Mouse (Mus musculus) thymus, adult 18-20 months (tissue): ENCODE data around the gene Ghrhr.

Experiments used
- DNase-seq, 2 experiments: peaks; one replicate each; pipeline ENCODE4 v3.0.0; 2022; ENCODE audit warnings: mixed read lengths in 2 of 2

The Ghrhr gene

DNA sequence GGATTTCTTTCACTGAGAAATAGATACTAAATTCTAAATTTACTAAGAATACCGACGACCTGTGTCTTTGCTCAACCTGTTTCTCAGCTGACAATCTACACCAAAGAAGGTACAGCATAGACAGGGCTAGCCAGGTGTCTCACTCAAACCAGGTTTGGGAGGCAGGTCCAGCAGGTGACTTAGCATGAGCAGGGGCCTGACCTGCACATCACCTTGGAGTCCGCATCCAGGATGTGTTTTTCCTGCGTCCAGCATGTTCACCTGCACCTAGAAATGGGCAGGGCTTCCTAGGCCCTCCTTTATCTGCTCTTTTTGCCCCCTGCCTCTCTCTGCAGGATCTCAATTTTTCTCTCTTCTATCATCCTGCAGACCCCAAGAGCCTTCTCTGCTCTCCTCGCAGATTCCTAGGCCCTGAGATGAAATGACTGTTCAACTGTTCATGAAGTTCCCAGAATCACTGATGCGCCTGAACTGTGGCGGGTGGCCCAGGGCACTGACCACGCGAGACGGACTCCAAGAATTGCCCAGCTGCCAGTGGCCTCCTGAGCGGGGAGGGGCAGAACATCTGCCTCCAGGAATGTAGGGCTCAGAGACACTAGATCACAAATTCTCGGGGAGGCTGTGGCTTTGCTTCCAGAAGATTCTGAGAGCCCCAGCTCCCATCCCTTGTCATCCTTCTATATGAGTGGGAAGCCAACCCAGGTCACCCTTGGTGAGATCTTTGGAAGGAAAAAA is 22.2 kb upstream of the Ghrhr start:
- no peak for DNase-seq

DNA sequence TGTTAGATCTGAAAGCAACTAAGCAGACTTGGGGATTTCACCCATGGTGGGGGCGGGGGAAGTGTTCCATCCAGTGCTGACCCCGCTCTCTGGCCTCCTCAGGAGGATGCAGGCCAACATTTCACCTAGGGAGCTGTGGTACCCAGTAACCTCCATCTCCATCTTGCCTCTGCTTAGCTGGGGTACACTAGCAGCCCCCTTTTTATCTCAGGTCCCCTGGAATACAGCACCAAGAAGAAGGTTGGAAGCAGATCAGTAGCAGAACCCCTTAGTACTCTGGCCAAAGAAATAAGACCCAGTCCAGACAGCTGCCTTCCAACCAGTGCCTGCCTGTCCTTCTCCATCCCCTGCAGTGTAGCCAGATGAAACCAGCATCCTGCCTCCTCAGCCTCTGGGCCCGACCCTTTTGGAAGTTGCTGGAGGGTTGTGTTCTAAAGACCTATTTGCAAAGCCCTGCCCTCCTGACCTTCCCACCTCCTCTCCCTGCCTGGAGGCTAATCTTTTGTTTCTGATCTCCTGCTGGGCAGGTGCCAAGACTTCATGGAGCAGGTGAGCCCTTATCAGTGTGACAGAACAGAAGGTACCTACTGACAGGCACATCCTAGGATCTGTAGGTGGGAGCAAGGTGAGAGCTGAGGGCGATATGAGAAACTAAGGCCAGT is 21.5 kb upstream of the Ghrhr start:
- DNase-seq: no peak

DNA sequence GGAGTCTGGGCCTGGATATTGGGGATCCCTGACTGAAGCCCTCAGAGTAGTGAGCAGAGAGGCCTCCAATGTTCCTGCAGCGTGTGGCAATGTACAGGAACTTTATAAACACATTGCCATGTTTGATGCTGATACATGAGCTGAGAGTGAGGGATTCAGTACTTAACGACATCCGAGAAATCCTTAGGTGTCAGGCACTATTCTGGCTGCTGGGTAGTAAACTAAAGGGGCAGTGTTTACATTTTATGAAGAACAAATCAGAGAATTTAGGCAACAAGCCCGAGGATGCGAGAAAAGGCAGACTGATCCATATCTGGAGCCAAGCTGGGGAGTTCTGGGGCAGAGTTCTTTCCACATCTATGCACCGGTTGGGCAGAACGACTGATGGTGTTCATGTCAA is 20.5 kb upstream of the Ghrhr start:
- no peak for DNase-seq

DNA sequence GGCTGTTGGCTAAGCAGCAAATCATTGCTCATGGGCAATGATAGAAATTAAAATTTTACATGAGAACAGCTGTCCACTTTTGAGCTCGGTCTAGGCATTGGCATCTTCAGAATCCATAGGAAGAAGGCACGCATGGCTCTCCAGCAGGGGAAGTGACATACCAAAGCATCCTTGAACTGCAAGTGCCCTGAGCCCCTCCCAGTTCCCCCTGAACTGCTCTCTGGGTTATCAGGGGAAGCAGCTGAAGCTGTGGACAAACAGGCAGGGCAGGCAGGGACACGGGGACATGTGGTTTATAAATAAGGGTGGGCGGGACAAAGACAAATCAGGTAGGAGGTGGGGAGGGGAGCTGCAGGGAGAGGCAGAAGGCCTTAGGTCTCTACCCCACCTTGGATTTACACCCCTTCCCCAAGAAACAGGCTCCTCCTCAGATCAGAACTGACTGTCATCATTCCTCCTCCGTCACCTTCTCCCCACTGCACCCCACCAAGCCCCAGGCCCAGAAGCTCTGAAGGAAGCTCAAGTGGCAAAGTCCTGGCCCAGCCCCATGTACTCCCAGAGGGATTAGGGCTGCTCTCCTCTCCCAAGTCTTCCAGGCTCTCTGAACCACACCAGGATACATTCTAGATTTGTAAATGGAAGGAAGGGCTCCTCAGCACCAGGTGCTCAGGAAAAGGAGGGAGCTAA is 19.9 kb upstream of the Ghrhr start:
- peak in 1 of 2 experiments; percentile 1 for DNase-seq

DNA sequence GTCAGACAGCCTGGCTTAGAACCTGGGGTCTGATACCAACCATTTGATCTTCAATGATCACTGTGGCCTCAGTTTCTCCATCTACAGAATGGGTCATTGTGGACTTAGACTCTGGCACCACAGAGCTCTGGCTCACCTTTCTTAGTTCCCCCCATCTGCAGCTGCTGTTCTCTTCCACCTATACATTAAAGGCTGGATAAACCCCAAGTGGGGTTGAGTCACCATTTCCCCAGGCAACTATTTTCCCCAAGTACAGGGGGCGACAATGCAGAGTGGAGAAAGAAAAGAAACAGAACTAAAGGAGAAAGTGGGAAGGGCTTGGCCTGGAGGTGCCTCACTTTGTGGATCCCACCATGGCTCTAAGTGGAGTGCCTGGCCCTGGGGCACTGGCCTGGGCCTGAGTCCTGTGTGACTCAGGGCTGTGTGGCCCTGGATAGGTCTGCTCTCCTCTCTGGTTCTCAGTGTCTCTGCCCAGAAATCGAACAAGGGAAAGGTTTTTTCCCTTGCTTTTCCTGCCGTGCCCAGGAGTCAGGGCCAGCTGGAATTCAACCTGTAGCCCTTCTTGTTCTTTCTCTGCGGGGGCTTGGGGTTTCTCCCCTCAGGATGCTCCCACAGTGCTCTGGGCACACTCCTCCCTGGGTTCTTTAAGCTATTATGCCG is 19.0 kb upstream of the Ghrhr start:
- DNase-seq: no peak

DNA sequence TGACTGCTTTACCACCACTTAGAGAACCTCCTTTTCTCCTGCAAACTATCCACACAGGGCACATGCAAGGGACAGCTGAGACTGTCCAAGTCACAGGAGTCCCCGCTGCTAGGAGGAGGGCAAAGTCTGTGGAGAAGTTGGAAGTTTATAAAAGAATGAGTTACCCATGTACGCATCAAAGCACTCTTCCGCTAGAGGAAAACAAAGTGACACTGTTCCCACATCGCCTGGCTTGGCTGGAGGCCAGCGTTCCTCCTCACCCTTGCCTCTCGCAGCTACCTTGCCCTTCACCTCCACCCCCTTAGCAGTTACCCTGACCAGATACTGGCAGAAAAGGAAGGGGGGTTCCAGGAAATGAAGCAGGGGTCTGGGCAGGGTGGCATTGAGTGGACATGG is 18.5 kb upstream of the Ghrhr start:
- peak in 1 of 2 experiments; percentile 2 for DNase-seq

DNA sequence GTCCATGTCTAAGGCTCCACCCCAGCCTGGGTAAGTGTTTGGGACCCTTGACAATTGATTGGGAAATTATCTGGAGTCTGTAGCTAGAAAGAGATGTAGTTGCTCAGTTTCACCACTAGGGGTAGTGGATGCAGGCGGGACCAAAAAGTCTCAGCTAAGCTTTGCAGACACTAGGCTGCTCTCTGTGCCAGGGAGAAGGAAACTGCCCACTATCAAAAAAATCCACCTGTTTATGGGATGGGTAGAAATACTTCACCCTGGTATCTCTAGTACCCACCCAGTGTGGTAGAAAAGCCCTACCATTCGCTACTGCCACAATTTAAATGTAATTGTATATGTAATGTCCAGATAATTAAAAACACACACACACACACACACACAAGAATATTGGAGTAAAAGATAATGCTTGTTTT is 17.4 kb upstream of the Ghrhr start:
- peak in 1 of 2 experiments; percentile 2 for DNase-seq

DNA sequence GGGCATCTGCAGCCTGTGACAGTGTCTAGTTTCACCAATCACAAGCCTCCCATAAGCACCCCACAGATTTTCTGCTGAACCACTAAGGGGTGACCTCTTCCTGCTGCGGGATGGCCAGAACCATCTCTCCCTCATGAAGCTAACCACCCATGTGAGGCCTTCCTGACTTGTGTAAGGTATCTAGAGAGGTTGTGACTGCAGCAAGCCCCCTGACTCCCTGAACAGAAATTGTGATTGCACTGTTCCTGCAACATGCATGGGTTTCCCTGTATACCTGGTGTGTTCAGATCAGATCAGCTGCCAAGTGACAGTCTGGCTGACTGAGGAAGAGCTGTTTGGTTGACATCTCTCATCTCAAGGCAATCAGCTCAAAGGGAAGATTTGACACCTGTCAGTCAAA is 13.4 kb upstream of the Ghrhr start:
- DNase-seq: no peak

DNA sequence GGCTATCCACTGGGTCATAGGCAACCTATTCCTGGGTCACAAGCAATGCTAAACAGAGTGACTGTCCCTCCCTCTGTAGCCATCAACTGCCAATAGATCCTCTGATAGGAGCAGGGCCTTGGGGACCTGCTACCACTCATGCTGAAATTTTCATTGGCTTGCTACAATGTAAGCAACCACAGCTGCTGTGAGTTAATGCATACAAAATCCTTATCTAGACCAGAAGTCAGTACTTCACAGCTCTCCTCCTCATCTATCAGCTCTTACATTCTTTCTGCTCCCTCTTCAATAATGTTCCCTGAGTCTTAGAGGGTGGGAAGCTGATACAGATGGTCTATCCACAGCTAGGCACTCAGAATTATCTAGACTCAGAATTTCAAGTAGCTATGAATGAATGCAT is 9.0 kb upstream of the Ghrhr start:
- no peak for DNase-seq

DNA sequence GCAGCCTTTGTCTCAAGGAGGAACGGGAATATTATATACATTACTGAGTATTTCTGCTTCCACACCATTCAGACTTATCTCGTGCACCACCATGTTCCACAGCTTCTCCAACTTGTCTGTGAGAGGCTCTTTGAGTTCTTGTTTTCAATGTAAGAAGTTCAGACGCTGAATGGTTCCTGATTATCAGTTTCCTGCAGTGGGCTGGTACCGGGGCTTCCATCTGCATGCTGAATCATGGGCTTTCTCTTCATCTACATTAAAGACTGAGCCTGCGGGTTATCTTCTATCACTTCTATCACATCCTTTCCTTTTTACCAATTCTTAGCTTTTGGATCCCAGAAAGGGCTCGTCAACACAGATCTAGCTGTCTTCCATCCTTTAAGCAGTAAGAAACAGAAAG is 5.3 kb upstream of the Ghrhr start:
- DNase-seq: no peak

DNA sequence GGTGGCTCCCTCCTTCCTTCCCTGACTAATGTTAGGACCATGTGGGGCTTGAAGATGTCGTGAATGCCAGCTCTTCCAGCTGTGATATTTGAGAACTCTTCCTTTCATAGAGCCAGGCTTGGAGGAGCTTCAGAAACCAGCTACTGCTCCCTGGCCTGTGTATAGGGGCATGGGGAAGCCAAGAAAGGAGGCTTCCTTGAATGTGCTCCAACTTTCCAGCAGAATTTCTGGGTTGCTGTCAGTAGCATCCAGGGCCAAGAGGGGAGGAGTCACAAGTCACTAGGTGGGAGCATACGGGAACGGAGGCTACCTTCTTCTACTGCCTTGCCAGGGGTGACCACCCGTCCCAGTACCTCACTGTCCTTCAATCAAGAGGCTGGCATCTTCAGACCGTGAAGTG is 416 bp downstream of the Ghrhr start:
- DNase-seq: no peak

DNA sequence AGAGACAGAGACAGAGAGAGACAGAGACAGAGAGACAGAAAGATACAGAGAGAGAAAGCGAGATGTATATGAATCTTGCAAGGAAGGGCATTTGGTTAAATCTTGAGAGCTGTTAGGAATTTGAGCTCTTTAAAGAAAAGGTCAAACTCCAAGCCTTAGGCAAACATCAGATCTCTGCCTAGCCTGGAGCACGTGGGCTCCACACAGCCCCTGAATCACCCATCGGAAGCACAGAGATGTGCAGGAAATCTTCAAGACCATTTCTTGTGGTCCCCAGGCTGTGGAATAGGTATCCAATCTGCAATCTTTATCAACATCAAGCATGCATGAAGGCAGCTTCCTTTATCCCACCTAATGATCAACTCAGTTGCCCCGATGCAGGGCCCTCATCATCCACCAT is 1.4 kb downstream of the Ghrhr start:
- no peak for DNase-seq

DNA sequence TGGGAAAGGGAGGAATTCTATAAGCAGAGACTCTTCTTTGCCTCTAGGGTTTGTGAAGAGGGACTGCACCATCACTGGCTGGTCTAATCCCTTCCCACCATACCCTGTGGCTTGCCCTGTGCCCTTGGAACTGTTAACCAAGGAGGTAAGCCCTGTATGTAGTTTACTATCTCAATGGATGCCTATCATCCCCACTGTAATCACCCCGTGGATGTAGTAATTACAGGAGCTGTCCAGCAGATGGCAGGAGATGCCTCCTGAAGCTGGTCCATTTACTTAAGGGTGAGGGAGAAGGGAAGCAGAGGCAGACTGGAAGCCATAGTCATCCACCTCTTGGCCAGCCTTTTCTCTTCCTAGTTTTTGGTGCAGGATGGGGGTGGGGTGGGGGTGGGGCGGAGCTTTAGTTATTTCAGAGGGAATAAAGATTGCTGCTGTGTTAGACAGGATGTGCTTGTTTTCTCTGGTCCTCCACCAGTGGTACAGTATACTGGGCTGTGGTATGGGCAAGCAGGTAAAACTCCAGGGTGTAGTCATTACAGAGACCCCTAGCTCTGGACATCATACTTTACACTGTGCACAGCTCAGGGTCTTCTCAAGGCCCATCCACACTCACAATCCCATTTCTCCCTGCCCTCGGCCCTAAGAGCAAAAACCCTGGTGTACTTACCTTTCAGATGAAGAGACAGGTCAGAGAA is 3.7 kb downstream of the Ghrhr start:
- DNase-seq: no peak

DNA sequence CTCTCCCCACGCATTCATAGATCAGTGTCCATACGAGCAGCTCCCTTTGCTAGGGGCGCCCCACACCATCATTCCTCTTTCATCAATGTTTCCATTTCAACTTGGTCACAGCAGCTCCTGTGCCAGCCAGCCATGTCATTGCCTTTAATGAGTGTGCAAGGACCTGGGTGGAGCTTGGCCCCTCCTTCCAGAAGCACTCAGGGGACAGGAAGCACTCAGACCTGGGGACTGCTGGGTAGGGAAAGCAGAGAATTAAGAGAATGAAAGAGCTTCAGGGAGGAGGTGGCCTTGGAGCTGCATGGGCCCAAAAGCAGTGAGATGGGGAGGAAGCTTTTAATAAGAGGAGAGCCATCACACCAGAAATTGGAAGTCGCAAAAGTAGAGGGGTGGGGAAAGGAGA is 5.9 kb downstream of the Ghrhr start:
- no peak for DNase-seq

DNA sequence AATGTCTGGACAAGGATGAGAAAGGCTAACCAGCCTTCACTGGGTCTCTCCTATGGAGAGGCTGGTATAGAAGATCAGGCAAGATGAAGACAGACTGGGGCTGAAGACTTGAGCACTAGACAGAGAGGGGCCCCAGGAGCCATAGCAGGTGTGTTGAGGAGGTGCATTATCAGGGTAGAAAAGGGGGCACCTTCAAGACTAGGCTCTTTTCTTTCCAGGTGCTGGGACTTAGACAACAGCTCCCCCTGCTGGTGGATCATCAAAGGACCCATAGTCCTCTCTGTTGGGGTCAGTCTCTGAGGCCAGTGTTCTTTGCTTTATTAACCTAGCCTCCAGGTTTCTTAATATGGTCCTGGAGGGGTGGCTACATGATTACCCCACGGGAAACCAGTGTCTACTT is 7.8 kb downstream of the Ghrhr start:
- DNase-seq: no peak

DNA sequence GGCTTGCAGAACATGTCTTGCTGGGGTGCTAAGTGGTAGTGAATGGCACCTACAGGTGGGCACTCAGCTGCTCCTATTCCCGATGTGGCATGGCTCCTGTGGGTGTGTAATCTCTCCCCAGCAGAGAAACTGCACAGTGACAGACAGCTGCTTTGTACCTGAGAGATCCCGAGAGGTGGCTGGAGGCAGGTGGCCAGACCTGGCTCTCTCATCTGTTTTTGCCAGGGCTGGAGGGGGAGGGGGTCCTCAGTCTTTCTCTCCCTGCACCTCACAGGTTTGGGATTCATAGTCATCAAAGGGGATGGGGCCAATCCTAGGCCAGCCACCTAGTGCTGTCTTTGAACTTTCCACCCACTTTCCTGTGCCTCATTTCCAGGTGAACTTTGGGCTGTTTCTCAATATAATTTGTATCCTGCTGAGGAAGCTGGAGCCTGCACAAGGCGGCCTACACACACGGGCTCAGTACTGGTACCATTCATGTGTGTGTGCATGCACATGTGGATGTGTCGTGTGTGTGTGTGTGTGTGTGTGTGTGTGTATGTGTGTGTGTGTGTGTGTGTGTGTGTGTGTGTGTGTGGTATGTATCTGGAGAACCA is 8.4 kb downstream of the Ghrhr start:
- no peak for DNase-seq

DNA sequence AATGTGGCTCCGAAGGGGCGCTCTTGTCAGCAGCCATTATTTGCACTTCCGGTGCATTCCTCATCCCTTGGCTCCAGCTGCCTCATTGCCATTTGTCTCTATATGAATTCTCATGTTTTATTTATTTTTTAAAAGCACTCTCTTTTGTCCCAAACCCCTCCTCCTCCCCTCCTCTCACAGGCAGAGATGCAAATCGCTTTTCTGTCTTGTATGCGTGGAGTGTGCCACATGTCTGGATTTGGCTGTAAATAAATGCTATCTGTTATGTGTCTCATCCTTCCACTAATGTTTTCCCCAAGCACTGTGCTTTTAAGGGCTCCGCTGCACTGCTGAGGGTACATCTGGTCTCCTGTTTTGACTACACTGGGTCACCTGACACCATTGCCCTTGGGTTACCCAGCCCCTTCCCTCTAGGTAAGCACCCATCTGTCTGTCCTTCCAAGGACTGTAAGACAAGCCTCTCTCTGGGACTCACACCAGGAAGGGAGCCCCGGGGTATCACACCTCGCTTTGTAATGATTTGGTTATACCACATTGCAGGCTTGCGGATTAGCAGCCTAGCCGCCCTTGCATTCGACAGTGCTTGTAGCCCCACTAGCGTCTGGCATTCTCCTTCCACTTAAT is 12.6 kb downstream of the Ghrhr start:
- DNase-seq: no peak

DNA sequence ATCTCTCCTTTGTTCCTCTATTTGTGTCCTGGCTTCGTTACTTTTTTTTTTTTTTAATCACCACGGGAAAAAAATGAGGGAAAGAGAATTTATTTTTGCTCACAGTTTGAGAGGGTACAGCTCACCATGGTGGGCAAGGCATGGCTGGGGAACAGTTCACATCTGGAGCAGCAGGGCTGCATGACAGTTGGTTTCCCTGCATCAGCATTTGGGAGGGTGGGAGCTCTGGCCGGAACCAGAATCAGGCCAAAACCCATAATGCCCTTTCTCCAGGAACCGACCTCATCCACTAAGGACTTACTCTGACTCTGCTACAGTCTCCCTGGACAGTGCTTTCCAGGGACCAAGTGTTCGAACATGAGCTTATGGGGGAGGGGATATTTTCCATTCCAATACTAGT is 13.2 kb downstream of the Ghrhr start:
- DNase-seq: no peak

DNA sequence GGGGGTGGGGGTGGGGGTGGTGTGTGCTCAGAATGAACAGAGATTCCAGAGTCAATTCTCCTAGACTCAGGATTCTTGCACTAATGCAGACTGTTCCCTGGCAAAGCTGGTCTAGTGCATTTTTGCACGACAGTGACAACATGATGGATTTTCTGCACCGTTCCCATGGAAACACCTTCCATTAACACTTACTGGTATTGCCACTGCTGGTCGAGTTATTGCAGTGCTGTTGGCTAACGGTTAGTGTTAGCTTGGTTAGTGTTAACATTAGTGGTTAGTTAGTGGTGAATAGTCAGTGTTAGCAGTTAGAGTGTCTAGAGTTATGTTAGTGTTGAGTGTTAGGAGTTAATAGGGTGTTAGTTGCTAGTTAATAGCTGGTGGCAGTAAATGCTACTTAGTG is 15.7 kb downstream of the Ghrhr start:
- no peak for DNase-seq

DNA sequence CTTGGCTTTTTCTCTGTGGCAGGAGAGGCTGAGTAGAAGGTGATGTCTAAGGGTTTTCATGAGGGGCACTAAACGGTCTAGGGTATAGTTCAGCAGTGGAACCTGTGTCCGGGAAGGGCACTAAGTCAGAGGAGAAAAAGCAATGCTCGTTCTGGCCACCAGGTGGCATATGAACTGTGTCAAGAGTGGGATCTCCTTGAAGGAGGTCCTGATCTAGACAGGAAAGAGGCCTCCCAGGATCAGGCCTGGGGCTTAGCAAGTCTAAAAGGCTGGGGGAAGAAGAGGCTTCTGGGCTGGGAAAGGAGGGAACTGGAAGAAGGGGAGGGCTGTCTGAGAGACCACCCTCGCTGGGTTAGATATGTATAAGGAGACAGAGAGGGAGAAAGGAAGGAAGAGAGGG is 16.4 kb downstream of the Ghrhr start:
- DNase-seq: no peak

DNA sequence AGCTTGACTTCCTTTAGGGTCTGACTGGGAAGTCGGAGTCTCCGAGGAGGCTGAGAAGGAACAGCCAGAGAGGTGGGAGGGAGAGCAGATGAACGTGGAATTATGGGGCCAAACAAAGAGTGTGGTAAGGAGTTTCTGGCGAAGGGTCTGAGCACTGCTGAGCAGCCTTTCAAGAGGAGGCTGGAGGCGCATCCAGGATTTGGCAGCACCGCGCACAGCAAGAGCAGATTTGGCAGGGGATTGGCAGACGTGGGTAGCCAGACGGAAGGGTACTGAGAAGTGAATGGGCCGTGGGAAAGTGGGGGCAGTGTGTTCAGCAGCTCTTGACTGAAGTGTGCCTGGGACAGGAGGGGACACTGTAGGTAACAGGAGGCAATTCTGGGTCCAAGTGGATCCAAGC is 18.8 kb downstream of the Ghrhr start:
- DNase-seq: no peak

DNA sequence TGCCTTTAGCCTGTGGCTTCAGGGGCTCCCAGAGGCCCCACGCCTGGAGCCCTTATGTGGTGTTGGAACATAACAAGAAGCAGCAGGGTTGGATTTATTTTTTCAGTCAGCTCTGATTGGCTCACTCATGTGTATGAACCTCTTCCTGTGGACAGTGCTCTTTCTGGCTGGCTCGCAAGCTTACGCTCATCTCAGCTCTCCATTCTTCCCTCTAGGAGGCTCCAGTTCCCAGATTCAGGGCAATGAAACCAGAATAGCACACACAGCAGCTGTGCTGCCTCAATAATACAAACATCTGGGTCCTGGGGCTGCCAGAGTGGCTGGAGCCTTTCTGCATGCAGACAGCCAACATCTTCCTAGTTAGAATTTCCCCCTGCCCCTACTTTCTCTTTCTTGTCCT is 20.1 kb downstream of the Ghrhr start:
- no peak for DNase-seq
